Mouse (Mus musculus): ENCODE measurements around the gene Olfr373.

Gene Olfr373

DNA sequence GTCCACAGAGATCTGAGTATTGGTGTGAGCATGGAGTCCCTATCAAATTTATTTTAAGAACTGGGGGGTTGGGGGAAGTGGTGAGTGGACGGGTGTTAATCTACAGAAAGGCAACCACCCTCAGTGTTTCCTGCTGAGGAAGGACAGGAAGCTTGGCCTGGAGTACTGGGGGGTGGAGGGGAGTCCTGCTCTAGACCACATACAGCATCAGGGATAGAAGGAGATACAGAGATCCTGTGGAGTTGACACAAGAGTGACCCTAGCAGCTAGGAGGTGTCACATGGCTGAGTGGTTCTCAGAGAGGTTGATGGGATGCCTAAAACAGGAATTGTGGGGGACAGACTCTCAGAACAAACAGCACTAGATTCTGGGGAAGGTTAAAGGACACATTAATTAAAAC lies 50.5 kb downstream of the Olfr373 start:
- no peak for DNase-seq (ENCODE audit: low read depth, low spot score)

DNA sequence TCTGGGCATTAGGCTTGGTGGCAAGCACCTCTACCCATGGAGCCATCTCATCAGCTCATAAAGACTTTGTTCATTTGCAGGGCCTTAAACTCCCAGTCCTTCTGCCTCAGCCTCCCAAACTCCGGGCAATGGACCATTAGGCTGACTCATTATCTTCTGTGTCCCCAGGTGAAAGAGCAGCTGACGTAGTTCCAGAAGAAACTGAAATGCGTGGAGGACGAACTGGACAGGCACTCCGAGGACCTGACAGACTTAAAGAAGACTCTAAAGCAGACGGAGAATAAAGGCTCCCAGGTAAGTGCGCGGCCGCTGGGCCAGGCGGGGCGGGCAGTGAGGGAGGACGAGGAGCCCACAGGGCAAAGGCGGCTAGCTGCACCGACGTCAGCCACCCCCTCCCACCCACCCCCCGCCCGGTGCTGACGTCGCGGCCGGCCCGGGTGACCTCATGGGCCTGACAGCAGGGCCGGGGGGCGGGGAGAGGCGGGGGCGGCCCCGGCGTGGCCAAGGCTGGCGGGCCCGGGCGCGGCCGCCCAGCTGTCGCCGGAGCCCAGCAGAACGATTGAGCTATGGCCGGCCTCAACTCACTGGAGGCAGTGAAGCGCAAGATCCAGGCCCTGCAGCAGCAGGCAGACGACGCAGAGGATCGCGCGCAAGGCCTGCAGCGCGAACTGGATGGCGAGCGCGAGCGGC lies 51.9 kb downstream of the Olfr373 start, which contains the start of gene Tpm4:
Tpm4 (plus strand) TSS at position 220 of the 690 bp plus-strand sequence.
- DNase-seq (ENCODE audit: low read depth, low spot score): peak; percentile 62

DNA sequence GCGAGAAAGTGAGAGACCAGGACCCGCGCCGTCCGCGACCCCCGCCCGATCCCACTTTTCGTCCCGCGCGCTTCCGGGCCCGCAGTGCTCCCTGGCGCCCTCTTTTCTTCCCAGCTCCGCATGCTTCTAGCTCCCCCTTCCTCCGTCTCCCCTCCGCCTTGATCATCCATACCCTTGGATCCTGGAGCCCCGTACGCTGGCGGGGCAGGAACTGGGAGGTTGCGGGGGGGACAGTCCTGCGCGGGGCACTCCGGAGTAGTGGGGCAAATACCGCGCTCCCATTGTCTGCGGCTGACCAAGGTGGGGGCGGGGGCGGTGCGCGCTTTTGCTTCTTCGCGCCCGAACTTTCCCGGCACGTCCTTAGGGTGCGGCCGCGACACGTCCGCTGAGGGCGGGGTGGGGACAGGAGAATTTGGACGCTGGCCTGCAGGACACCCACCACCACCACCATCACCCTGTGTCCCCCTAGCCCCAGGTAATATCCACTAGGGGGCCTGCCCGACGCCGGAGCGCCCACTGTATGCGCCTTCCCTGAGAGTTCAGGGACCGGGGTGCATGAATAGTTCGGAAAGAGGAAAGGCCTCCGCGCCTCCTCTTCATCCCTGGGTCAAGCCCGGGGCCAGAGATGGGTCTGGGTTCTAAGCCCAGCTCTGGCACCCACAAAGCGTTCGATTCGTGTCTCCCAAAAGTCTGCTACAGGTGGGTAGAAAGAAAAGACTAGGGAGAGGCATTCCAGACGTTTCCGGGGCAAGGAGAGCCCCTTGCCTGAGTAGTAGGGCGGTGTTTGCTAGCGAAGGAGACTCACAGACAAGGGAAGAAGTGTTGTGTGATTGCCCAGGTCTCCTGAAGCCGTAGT lies 52.7 kb downstream of the Olfr373 start:
- no peak for DNase-seq (ENCODE audit: low read depth, low spot score)

DNA sequence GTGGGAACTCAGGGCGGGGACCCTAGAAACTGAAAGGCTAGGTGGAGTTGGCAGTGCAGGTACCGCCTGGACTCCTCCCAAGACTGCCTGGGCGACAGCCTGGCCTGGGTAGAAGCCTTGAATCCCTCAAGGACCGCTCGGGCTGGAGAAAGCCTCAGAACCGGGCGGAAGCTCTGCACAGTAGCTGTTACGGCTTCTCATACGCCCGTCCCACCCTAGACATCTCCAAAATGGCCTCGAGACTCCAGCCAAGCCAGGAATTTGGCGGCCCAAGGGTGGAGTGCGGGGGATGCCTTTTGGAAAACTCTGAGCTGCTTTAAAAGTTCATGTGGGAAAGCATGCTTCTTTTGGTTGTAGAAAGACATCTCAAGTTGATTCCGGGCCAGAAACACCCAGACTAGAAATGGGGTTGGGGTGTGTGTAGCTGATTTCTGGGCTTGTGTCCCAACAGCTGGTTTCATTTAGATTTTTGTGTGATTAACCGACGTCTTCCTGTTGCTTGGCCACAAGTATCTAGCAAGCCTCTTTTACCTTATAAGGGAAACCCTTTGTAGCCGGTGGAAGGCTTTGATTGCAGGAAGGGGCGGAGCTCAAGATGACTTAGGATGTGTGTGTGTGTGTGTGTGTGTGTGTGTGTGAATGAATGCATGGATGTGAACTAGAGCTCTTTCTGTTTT lies 53.5 kb downstream of the Olfr373 start:
- no peak for DNase-seq (ENCODE audit: low read depth, low spot score)

DNA sequence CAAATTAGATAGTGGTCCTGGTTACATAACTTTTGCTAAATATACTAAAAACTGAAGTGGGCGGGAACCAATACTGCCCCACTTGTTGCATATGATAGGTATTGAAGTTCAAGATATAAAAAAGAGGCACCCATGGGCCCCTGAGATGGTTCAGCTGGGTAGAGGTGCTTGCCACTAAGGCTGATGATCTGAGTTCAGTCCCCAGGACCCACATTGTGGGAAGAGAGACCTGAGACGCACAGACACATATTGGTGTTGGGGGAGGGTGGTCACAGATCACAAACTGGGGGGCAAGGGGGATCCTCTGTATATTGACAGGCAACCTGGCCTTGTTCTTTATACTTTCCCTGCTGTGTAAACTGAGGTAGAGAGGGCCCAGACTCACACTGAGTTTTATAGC lies 54.5 kb downstream of the Olfr373 start:
- no peak for DNase-seq (ENCODE audit: low read depth, low spot score)

DNA sequence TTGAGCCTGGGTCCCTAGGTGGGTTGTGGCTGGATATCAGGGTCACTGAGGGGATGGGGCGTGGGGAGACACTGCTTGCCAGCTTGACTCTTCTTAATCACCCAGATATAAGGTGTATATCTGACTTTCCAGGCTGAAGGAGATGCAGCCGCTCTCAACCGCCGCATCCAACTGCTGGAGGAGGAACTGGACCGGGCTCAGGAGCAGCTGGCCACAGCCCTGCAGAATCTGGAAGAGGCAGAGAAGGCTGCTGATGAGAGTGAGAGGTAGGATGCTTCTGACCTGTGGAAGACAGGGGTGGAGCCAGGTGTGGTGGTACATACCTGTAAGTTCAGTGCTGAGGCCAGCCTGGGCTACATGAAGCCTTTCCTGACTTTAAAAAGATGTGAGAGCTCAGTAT lies 55.5 kb downstream of the Olfr373 start:
- DNase-seq (ENCODE audit: low read depth, low spot score): no peak

DNA sequence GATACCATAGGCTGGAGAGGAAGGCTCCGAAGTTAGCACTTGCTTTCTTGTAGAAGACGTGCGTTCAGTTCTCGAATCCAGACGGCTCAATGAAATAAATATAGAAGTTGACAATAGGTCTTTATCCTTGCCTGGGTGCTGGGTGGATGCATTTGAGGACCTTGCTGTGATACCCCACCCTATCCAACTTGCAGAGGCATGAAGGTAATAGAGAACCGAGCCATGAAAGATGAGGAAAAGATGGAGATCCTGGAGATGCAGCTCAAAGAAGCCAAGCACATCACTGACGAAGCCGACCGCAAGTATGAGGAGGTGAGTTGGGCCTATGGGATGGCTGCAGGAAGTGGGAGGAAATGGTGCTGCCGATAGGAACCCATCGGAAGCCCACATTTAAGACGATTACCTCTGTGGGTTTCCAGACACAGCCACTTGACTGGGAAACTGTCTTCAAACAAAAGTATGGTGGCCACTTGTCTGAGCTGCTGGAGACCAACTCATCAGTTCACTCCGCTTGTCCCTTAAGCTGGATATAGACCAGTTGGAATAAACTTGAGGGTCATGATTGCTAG lies 60.4 kb downstream of the Olfr373 start:
- no peak for DNase-seq (ENCODE audit: low read depth, low spot score)

DNA sequence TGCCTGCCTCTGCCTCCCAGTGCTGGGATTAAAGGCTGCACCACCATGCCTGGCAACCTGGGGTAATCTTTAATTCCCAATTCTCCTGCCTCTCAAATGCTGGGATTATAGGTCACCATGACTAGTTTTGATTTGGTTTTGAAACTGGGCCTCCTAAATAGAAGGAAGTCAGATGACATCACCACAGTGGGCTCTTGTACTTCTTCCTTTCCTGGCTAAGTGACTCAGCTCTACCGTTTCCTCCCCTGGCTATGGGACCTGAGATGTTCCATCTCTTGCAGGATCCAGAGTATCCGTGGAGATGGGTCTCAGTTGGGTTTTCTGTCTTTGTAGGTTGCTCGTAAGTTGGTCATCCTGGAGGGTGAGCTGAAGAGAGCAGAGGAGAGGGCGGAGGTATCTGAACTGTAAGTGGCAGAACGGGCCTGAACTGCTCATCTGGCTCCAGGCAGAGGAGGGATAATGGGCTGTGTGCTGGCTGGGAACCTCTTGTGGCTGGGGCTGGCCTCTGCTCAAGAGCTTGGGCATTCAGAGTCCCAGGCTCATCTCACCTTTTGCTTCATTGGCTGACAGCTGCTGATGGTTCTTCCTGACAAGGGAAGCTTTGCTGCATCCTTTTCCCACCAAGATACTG lies 61.5 kb downstream of the Olfr373 start:
- no peak for DNase-seq (ENCODE audit: low read depth, low spot score)

DNA sequence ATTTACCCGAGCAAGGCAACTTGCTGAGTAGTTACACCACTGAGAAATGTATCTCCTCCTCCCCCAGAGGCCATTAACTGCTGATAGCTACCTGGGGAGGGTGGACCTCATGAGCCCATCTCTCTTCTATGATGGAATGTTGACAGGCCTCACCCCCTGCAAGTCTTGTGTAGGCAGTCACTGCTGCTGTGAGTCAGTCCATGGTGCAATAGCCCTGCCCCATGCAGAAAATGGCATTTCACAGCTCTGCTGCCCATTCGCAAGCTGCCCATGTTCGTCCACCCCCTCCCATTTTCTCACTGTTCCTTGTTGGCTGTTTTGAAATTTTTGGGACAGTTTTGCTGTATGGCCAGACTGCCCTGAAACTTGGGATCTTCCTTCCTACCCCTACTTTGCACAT lies 62.5 kb downstream of the Olfr373 start:
- no peak for DNase-seq (ENCODE audit: low read depth, low spot score)

DNA sequence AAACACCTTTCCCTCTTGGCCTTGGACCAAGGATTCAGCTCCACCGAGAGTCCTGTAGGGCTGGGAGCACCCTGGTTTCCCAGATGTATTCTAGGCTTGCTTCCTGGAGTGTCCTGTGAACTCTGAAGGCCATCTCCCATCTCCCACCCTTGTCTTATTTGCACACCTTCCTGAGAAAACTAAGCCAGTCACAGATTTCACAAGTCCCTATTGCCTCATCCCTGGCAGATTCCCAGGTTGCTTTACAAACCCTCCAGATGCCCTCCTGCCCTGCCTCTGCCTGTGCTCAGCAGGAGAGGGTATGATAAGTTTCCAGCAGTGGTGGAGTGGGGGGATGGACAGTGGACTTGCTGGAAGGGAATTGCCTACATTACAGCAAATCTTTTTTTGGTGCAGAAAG lies 63.1 kb downstream of the Olfr373 start:
- DNase-seq (ENCODE audit: low read depth, low spot score): no peak

DNA sequence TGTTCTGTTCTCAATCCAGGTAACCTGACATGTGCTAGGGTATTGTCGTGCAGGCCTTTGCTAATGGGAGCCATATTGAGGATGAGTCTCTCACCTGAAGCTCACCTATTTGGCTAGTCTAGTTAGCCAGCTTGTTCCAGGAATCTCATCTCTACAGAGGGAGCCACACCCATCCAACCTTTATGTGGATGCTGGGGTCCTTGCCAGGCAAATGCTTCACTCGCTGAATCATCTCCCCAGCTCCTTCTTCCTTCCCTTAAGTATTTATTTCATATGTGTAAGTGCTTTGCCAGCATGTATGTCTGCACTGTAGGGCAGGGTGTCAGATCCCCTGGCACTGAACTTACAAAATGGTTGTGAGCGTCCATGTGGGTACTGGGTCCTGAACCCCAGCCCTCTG lies 63.6 kb downstream of the Olfr373 start:
- no peak for DNase-seq (ENCODE audit: low read depth, low spot score)

DNA sequence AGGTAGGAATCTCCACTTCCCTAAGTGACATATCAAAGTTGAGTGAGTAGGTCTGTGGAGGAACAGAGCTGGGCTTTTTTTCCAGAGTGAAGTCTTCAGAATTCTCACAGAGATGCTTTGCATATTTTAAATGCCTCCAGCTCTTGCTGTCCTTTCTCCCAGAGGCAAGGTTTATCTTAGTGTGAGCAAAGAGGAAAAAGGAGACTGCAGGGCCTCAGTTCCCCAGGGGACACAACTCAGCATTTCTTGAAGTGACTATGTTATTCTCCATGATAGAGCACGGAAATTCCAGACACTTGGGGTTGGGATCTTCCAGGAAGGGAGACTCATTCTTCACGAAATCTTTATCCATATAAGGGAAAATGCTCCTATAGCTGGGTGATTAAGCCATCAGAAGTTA lies 64.3 kb downstream of the Olfr373 start:
- DNase-seq (ENCODE audit: low read depth, low spot score): no peak

DNA sequence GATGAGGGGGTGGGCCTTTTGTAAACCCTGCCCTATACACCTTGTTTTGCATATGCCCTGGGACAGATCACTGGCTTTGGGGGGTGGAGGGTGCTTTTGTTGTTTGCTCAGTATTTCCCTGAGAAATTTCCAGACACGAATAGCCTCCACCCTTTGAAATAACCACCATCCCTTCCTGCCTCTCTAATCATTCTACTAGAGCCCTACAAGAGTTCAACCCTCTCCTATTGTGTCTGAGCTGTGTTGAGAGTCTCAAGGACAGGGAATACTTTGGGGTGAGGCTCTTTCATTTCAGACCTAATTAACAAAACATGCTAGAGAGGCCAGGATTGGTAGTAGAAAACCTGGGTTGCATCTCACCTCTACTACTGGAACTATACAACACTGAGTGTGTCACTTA lies 66.1 kb downstream of the Olfr373 start:
- DNase-seq (ENCODE audit: low read depth, low spot score): no peak

DNA sequence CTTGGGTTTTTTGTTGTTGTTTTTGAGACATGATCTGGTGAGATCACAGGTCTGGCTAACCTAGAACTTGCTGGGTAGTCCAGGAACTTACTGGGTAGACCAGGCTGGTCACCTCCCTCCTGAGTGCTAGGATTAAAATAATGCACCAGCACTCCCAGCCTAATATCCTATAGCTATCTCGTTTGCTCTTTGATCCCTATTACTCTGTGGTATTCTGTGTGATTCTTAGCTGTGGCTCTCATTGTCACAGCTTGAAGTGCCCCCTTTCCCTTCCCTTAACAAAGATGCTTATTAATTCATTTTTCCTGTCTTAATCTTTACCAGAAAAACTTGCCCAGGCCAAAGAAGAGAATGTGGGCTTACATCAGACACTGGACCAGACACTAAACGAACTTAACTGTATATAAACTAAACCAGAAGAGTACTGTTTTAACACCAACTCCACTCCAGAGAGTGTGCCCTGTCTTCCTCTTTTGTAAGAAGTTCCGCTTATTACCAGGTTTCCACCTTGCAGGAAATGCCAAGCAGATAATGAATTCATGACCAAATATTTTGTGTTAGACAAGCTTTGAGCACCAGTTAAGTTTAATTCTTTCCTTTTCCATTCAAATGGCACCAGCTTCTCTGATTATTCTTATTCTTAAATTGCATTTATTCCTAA lies 68.6 kb downstream of the Olfr373 start:
- DNase-seq (ENCODE audit: low read depth, low spot score): no peak

Data from embryo, embryonic 11.5 days (tissue).